Mouse (Mus musculus) hindbrain, embryonic 11.5 days (tissue): ENCODE data around the gene Mfsd4b1. TPM values are rescaled to one million over a fixed set of nuclear protein-coding genes. Genes with fewer than 3 reads are reported as not detected.
A peak's percentile ranks its signal among the peaks of the same experiment; 100 is the strongest.

Experiments used
- ATAC-seq: fragments of 200-750 bp; cut with Nextera tagmentation; 2 replicates; pipeline ENCODE4 v1.8.0; 2017; ENCODE audit warnings: mild to moderate bottlenecking, moderate TSS enrichment, moderate library complexity; ENCODE audit not compliant: low FRiP score
- DNase-seq: peaks from one replicate; pipeline ENCODE4 v3.0.0-alpha.2; 2015; ENCODE audit warnings: low spot score
- H3K27ac ChIP-seq: fragments of 300-500 bp; sonication (generic); 2 replicates; pipeline ENCODE4 v1.5.1; 2014; ENCODE audit warnings: mild to moderate bottlenecking, low read depth, low read length
- H3K27me3 ChIP-seq: fragments of 300-500 bp; sonication (generic); 2 replicates; pipeline ENCODE4 v1.6.1; 2014; ENCODE audit warnings: mild to moderate bottlenecking, low read length, moderate library complexity, mixed read lengths; ENCODE audit not compliant: control insufficient read depth, insufficient read depth
- H3K36me3 ChIP-seq: fragments of 300-500 bp; sonication (generic); 2 replicates; pipeline ENCODE4 v1.6.1; 2014; ENCODE audit warnings: mild to moderate bottlenecking, low read length, moderate library complexity, mixed read lengths; ENCODE audit not compliant: control insufficient read depth, insufficient read depth
- H3K4me1 ChIP-seq: fragments of 300-500 bp; sonication (generic); replicated peaks from 2 replicates; pipeline ENCODE4 v1.6.1; 2014; ENCODE audit warnings: low read length, mixed read lengths; ENCODE audit not compliant: control insufficient read depth, insufficient read depth
- H3K4me2 ChIP-seq: fragments of 300-500 bp; sonication (generic); replicated peaks from 2 replicates; pipeline ENCODE4 v1.6.1; 2014; ENCODE audit warnings: mild to moderate bottlenecking, low read depth, low read length
- H3K4me3 ChIP-seq: fragments of 300-500 bp; sonication (generic); 2 replicates; pipeline ENCODE4 v1.5.1; 2014; ENCODE audit warnings: low read depth, low read length
- H3K9ac ChIP-seq: fragments of 300-500 bp; sonication (generic); 2 replicates; pipeline ENCODE4 v1.6.1; 2014; ENCODE audit warnings: low read depth, low read length
- H3K9me3 ChIP-seq: fragments of 300-500 bp; sonication (generic); 2 replicates; pipeline ENCODE4 v1.6.1; 2016; ENCODE audit warnings: low read length; ENCODE audit not compliant: control insufficient read depth
- WGBS: fragments of 180-500 bp; shearing (Covaris S2); extraction: QIAGEN DNeasy Blood & Tissue Kit; methylation state at CpG from one replicate; pipeline ENCODE4 v1.1.7; 2014; 5-methylcytosine and 5-hydroxymethylcytosine counted together
- polyA plus RNA-seq: library from polyadenylated mRNA; unstranded; fragments of >200 nt; fragmentation: Nextera tagmentation; extraction: Ambion mirVana; gene quantifications from 2 replicates; pipeline ENCODE4 v1.2.1, GENCODE M21; 2014

Gene Mfsd4b1
- polyA plus RNA-seq, 1 experiment from 2014 or later: 0.26 TPM

DNA sequence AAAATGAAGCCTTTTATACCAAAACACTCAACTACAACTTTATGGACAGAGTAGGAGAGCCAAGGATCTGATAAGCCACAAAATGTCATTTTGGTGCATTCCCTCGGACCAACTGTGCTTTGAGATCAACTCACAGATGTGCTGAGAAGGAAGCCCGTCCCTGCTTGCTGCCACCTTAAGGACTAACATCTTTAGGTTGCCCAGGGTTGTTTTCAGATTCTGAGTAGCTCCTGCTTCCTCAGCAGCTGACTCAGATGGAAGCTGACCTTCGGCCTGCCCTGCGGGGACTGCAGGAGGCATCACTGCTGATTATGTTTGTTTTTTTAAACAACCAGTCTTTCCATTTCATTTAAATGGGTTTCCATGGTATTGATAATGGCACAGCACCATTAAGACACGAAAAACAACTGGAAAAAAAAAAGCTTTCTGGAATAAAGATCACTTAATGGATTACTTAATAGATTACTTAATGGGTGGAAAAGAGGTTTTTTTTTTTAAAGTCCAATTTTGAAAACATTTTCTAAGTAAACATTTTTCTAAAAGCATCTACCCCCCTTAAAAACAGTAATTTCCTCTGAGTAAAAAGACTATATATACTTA, 38.3 kb upstream of the Mfsd4b1 start:
- Histone ChIP-seq H3K9me3 (no peaks in the 10 kb centered on the region), H3K9ac (no peak overlapping the region)
- whole genome bisulfite sequencing: 15% methylated on average over 5 of the region's 5 CpGs

DNA sequence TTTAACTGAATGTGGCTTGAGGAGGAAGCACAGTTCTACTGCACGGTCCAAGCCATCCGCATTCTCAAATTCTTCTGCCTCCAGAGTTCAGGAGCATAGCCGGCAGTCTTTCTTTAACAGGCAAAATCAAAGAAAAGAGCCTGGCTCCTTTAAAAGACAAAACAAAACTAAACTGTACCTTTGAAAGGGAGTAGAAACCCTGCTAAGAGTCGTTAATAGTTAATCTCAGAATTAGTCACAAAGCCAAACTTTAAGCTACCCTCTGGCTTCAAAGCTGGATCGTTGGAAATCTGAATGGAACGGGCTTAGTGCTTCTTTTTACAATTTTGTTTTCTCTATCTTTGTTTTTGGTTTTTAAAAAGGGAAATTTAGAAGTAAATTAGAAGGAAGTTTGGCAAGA, 37.7 kb upstream of the Mfsd4b1 start:
- 41% methylated on average over 6 of the region's 6 CpGs for WGBS
- H3K4me3 ChIP-seq: no peak overlapping the region
- no peak overlapping the region for H3K27ac ChIP-seq
- DNase-seq (no peak), ATAC-seq (no peak)
- no peaks in the 10 kb centered on the region for H3K9me3 ChIP-seq
- H3K27me3 ChIP-seq: no peaks in the 10 kb centered on the region
- H3K4me2 ChIP-seq: no peak overlapping the region
- no peaks in the 10 kb centered on the region for H3K36me3 ChIP-seq
- no peak overlapping the region for H3K9ac ChIP-seq
- H3K4me1 ChIP-seq: no peaks in the 10 kb centered on the region

More for the DNA sequence above, 38.3 kb upstream of the Mfsd4b1 start:
- Histone ChIP-seq H3K27me3 (no peaks in the 10 kb centered on the region), H3K27ac (no peak overlapping the region), H3K4me2 (no peak overlapping the region), H3K4me1 (no peaks in the 10 kb centered on the region), H3K4me3 (no peak overlapping the region), H3K36me3 (no peaks in the 10 kb centered on the region)
- ATAC-seq (no peak), DNase-seq (no peak)

DNA sequence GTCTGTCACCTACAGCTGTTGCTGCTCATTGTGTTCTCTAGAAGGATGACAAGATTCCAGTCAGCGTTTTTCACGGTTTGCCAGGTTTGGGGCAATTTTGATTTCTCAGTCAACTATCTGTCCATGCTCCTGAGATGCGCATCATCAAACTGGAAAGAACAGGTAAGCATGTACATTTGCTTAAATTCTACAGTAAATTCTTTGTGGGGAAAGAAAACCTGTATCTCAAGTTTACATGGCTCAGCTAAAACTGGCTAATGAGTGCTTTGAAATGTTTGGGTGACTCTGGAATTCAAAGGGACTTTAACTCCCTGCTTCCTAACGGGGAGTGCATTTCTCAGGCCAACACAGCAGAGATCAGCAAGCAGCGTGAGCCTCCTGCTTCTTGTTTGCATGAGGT, 36.9 kb upstream of the Mfsd4b1 start:
- no peak for DNase-seq
- H3K4me1 ChIP-seq: no peaks in the 10 kb centered on the region
- no peak for ATAC-seq
- no peak overlapping the region for H3K9ac ChIP-seq
- H3K4me3 ChIP-seq: no peak overlapping the region
- no peaks in the 10 kb centered on the region for H3K27me3 ChIP-seq
- no peak overlapping the region for H3K4me2 ChIP-seq
- H3K9me3 ChIP-seq: no peaks in the 10 kb centered on the region
- no peak overlapping the region for H3K27ac ChIP-seq
- H3K36me3 ChIP-seq: no peaks in the 10 kb centered on the region
- WGBS: 78% methylated on average over 5 of the region's 5 CpGs

DNA sequence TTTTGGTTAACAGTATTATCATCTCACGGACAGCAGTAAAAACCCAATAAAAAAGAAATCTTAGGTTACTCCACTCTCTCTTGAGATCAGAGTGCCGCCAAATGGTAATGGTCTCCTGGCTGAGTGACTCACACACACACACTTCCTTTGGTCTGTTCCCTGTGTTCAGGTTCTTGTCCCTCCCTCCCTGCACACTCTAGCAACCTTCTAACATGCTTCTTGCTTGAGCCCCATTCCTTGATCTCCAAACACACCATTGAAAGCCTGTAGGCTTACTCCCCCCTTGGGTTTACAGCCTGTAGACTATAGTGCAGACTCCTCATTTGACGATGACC, 33.7 kb upstream of the Mfsd4b1 start:
- Histone ChIP-seq H3K9me3 (no peaks in the 10 kb centered on the region), H3K4me2 (no peak overlapping the region), H3K36me3 (no peaks in the 10 kb centered on the region), H3K4me3 (no peak overlapping the region), H3K27me3 (no peaks in the 10 kb centered on the region), H3K4me1 (no peaks in the 10 kb centered on the region), H3K27ac (no peak overlapping the region), H3K9ac (no peak overlapping the region)
- ATAC-seq (no peak), DNase-seq (no peak)
- WGBS: 83% methylated on average over 3 of the region's 3 CpGs

DNA sequence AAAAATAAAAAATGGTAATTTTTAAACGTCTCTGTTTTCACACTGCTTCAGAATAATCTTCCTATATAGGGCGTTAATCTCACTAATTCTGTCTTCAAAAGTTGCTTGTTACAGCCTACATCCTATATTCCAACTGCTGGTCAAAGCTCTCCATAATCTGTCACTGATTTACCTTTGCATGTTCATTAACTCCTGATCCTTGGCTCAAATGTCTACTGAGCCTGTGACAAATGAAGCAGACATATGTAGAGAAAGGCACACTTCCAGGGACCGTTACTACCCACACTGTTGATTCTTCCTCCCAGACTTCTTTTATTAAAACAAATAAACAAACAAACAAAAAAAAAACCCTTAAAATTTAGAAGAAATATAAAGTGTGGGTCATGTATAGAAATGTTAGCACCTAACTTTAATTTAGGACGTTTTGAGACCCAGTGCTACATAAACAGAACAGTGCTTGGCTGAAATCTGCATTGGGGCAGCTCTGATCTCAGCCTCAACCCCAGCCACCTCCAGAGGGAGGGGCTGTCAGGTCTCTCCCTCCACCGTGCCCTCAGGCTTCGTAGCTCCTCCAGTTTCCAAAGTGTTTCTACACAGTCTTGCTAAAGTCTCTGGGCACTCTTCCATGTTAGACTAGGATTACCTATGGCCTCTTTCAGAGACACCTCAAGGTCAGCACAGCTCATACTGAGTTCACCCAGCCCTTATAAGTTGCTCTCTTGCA, 33.2 kb upstream of the Mfsd4b1 start:
- Histone ChIP-seq H3K4me2 (no peak overlapping the region), H3K36me3 (no peaks in the 10 kb centered on the region), H3K27me3 (no peaks in the 10 kb centered on the region), H3K4me1 (no peaks in the 10 kb centered on the region), H3K4me3 (no peak overlapping the region), H3K9ac (no peak overlapping the region), H3K9me3 (no peaks in the 10 kb centered on the region), H3K27ac (no peak overlapping the region)
- WGBS: 58% methylated on average over 6 of the region's 6 CpGs
- ATAC-seq (no peak), DNase-seq (no peak)

DNA sequence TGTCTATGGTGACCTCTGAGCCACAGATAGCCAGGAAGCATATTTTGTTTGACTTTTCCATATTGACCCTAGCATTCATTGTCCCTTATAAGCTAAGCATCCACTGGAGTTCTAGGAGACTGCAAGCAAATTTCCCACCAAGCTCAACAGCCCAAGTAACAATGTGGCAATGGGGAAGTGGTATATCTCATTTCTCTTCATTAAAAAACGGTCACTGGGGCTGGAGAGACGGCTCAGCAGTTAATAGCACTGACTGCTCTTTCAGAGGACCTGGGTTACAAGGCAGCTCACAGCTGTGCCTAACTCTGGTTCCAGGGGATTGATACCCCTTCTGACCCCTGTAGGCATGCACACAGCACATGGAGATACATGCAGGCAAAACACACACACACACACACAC, 32.5 kb upstream of the Mfsd4b1 start:
- Histone ChIP-seq H3K27me3 (no peaks in the 10 kb centered on the region), H3K36me3 (no peaks in the 10 kb centered on the region), H3K9me3 (no peaks in the 10 kb centered on the region), H3K4me3 (no peak overlapping the region), H3K27ac (no peak overlapping the region), H3K4me2 (no peak overlapping the region), H3K9ac (no peak overlapping the region), H3K4me1 (no peaks in the 10 kb centered on the region)
- 72% methylated on average over 2 of the region's 2 CpGs for WGBS
- no peak for ATAC-seq
- no peak for DNase-seq

DNA sequence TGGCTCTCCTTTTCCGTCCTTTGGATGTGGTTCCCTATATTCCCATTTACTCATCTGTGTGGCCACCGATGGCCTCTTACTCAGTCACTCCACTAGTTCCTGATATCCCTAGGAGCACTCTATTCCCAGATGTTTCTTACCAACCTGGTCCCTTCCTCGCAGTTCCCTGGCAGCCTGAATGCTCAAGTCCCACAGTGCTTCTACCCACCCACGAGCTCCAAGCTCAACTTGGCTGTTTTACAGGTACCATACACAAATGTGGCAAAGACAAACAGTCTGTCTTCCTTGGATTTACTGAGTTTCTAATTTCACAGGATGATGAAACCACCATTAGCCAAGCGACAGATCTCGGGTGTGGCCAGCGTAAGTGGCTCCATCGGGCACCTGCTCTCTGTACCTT, 29.4 kb upstream of the Mfsd4b1 start:
- 95% methylated on average over 8 of the region's 8 CpGs for WGBS
- ATAC-seq: no peak
- H3K4me3 ChIP-seq: no peak overlapping the region
- no peaks in the 10 kb centered on the region for H3K9me3 ChIP-seq
- H3K27ac ChIP-seq: no peak overlapping the region
- no peaks in the 10 kb centered on the region for H3K27me3 ChIP-seq
- H3K9ac ChIP-seq: no peak overlapping the region
- no peaks in the 10 kb centered on the region for H3K4me1 ChIP-seq
- H3K36me3 ChIP-seq: no peaks in the 10 kb centered on the region
- no peak overlapping the region for H3K4me2 ChIP-seq
- DNase-seq: no peak

DNA sequence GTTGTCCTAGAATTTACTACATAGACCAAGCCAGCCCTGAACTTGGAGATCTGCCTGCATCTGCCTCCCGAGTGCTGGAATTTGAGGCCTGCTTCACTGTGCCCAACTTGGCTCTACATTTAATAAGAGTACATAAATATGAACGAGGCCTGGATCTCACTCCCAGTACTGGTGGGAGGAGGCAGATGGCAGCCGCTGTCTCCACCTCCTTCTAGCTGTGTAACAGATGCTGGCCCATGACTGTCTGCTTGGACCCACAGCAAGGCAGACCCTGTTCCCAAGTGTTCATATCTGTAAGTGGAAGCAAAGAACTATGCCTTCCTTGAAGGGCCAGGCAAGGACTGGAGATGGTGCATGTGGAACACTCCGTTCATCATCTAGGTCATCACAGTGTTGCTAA, 28.8 kb upstream of the Mfsd4b1 start:
- Histone ChIP-seq H3K4me1 (no peaks in the 10 kb centered on the region), H3K27ac (no peak overlapping the region), H3K27me3 (no peaks in the 10 kb centered on the region), H3K4me3 (no peak overlapping the region), H3K9ac (no peak overlapping the region), H3K36me3 (no peaks in the 10 kb centered on the region), H3K9me3 (no peaks in the 10 kb centered on the region), H3K4me2 (no peak overlapping the region)
- ATAC-seq (no peak), DNase-seq (no peak)
- WGBS: 92% methylated on average over 4 of the region's 4 CpGs

DNA sequence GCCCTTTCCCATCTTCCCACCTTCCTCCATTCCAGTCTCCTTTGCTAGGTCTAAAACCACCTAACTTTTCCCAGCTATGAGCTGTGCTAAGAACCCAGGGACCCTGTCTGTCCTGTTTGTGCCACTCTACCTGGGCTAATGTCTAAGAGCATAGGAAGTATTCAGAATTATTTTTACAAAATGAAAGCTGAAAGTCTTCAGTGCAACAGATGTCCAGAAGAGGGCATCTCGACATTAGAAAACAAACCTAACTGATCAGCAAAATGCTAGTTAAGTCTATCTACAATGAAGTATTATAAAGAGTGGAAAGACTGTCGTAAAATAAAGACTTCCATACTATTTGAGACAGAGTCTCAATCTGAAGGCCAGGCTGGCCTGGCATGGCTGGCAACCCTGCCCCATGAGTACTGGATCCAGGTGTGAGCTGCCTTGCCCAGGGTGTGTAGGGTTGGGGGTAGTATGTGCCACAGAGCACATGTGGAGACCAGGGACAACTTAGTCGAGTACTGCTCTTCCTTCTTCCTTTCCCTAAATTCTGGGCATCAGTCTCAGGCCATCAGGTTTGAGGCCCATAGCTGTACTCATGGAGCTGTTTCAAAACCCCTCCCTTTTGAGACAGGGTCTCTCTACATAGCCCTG, 28.3 kb upstream of the Mfsd4b1 start:
- WGBS: 70% methylated on average over 3 of the region's 3 CpGs
- H3K4me3 ChIP-seq: no peak overlapping the region
- no peaks in the 10 kb centered on the region for H3K36me3 ChIP-seq
- DNase-seq (peak; percentile 19), ATAC-seq (no peak)
- no peak overlapping the region for H3K9ac ChIP-seq
- no peak overlapping the region for H3K27ac ChIP-seq
- H3K27me3 ChIP-seq: no peaks in the 10 kb centered on the region
- no peaks in the 10 kb centered on the region for H3K9me3 ChIP-seq
- no peaks in the 10 kb centered on the region for H3K4me1 ChIP-seq
- H3K4me2 ChIP-seq: no peak overlapping the region
